Mouse (Mus musculus) naive thymus-derived CD4-positive, alpha-beta T cell, adult 2 months (primary cell): Measurements from ENCODE around the gene Bmpr2.
A peak's percentile ranks its signal among the peaks of the same experiment; 100 is the strongest.
"Not testable (repeated sequence)": the region's sequence is repeated elsewhere in the genome, so short reads cannot be mapped to it uniquely, and the experiment has no call there.

Source experiments
- DNase-seq: peaks from one replicate; pipeline ENCODE4 v3.0.0-alpha.2; 2011; ENCODE audit warnings: low read depth

Gene Bmpr2

GRCm38 (mm10) chr1:59763164-59763768 lies at the start of gene Bmpr2:
TSS of gene Bmpr2 (plus strand) at chr1:59763400.
- peak; percentile 90 for DNase-seq

GRCm38 (mm10) chr1:59719900-59720299 lies 43.3 kb upstream of the Bmpr2 start:
- DNase-seq, result peak; percentile 58

- no peak for DNase-seq
Measured at GRCm38 (mm10) chr1:59725661-59726060, 37.5 kb upstream of the Bmpr2 start.

GRCm38 (mm10) chr1:59730106-59730505 lies 33.1 kb upstream of the Bmpr2 start:
- no peak for DNase-seq

- DNase-seq, result no peak
Measured at GRCm38 (mm10) chr1:59730737-59731136, 32.5 kb upstream of the Bmpr2 start.

- DNase-seq, result no peak
Measured at GRCm38 (mm10) chr1:59734076-59734475, 29.1 kb upstream of the Bmpr2 start.

GRCm38 (mm10) chr1:59738768-59739414 lies 24.3 kb upstream of the Bmpr2 start:
- no peak for DNase-seq

GRCm38 (mm10) chr1:59739577-59740354 lies 23.4 kb upstream of the Bmpr2 start:
- no peak for DNase-seq

- DNase-seq, result no peak
Measured at GRCm38 (mm10) chr1:59749047-59749446, 14.2 kb upstream of the Bmpr2 start.

GRCm38 (mm10) chr1:59749724-59750123 lies 13.5 kb upstream of the Bmpr2 start:
- not testable (repeated sequence) for DNase-seq

- DNase-seq, result no peak
Measured at GRCm38 (mm10) chr1:59755298-59755697, 7.9 kb upstream of the Bmpr2 start.

GRCm38 (mm10) chr1:59758325-59758724 lies 4.9 kb upstream of the Bmpr2 start:
- DNase-seq, result no peak

- DNase-seq, result peak; percentile 78
Measured at GRCm38 (mm10) chr1:59762208-59762607, 992 bp upstream of the Bmpr2 start.

GRCm38 (mm10) chr1:59762651-59763163 lies 493 bp upstream of the Bmpr2 start:
- peak; percentile 76 for DNase-seq

- DNase-seq, result peak; percentile 71
Measured at GRCm38 (mm10) chr1:59763781-59764251, 616 bp downstream of the Bmpr2 start.

GRCm38 (mm10) chr1:59764407-59764971 lies 1.3 kb downstream of the Bmpr2 start:
- DNase-seq, result peak; percentile 52

GRCm38 (mm10) chr1:59765279-59765678 lies 2.1 kb downstream of the Bmpr2 start:
- peak; percentile 38 for DNase-seq

GRCm38 (mm10) chr1:59766626-59767025 lies 3.4 kb downstream of the Bmpr2 start:
- peak; percentile 26 for DNase-seq

GRCm38 (mm10) chr1:59771871-59772270 lies 8.7 kb downstream of the Bmpr2 start:
- no peak for DNase-seq

GRCm38 (mm10) chr1:59781080-59781479 lies 17.9 kb downstream of the Bmpr2 start:
- DNase-seq, result no peak

GRCm38 (mm10) chr1:59788975-59789374 lies 25.8 kb downstream of the Bmpr2 start:
- DNase-seq, result no peak

GRCm38 (mm10) chr1:59789741-59790140 lies 26.5 kb downstream of the Bmpr2 start:
- no peak for DNase-seq
